Mouse (Mus musculus) CH12.LX (cell line): ENCODE data around the gene Vmn1r87. TPM values are rescaled to one million over a fixed set of nuclear protein-coding genes. Genes with fewer than 3 reads are reported as not detected.

Experiments used
- DNase-seq: peaks from one replicate; pipeline ENCODE4 v3.0.0-alpha.2; 2013; ENCODE audit errors: extremely low read depth
- H3K27ac ChIP-seq: 2 replicates; pipeline ENCODE4 v1.5.1; 2012; ENCODE audit warnings: low read depth, mild to moderate bottlenecking, control low read depth, moderate library complexity; ENCODE audit not compliant: insufficient read depth
- H3K27me3 ChIP-seq: replicated peaks from 2 replicates; pipeline ENCODE3; 2012; ENCODE audit warnings: inconsistent platforms
- H3K36me3 ChIP-seq, 2 experiments: replicated peaks in 1 of 2; 2 replicates each; pipeline versions ENCODE3 to v1.6.1; 2012; ENCODE audit warnings: inconsistent platforms in 1 of 2, low read length in 1 of 2, mild to moderate bottlenecking in 1 of 2, mixed read lengths in 1 of 2, moderate library complexity in 1 of 2; ENCODE audit not compliant: control insufficient read depth in 1 of 2, insufficient read depth in 1 of 2
- H3K4me1 ChIP-seq, 2 experiments: 2 replicates each; pipeline ENCODE4 v1.6.1; 2012; ENCODE audit warnings: inconsistent platforms in 1 of 2, moderate library complexity in 1 of 2; ENCODE audit not compliant: insufficient read depth in 2 of 2, control insufficient read depth in 1 of 2
- H3K4me2 ChIP-seq: 2 replicates; pipeline ENCODE4 v1.6.1; 2012; ENCODE audit warnings: low read depth, mild to moderate bottlenecking, control low read depth; ENCODE audit not compliant: poor library complexity, insufficient read depth, severe bottlenecking
- H3K4me3 ChIP-seq, 3 experiments: fragments of 150-350 bp in 1 of 3; sonication (generic) in 1 of 3; replicated peaks in 1 of 3; 2 replicates each; pipeline versions ENCODE3 to v1.5.1; 2011 to 2012; ENCODE audit warnings: low read depth in 2 of 3, low read length in 2 of 3, mild to moderate bottlenecking in 2 of 3, moderate library complexity in 2 of 3, control low read depth in 1 of 3, improper control_type of control experiment in 1 of 3, inconsistent platforms in 1 of 3, mixed read lengths in 1 of 3; ENCODE audit not compliant: poor library complexity in 1 of 3
- H3K79me2 ChIP-seq: replicated peaks from 2 replicates; pipeline ENCODE4 v1.6.1; 2012; ENCODE audit warnings: mild to moderate bottlenecking, moderate library complexity; ENCODE audit not compliant: control insufficient read depth, poor library complexity, insufficient read depth, severe bottlenecking; ENCODE audit errors: extremely low read depth
- H3K9ac ChIP-seq: 2 replicates; pipeline ENCODE4 v1.6.1; 2012; ENCODE audit warnings: low read depth, mild to moderate bottlenecking, control low read depth, moderate library complexity; ENCODE audit not compliant: insufficient read depth
- H3K9me3 ChIP-seq: replicated peaks from 2 replicates; pipeline ENCODE3; 2012; ENCODE audit warnings: low read length, inconsistent platforms, mixed read lengths
- BHLHE40 ChIP-seq: IDR thresholded peaks from 2 replicates; pipeline ENCODE4 v1.6.1; 2011; ENCODE audit warnings: mild to moderate bottlenecking, low read depth, low read length, improper control_type of control experiment
- CHD1 ChIP-seq: IDR thresholded peaks from 2 replicates; pipeline ENCODE4 v1.6.1; 2012; ENCODE audit warnings: low read depth, low read length, improper control_type of control experiment, inconsistent platforms
- CHD2 ChIP-seq: IDR thresholded peaks from 2 replicates; pipeline ENCODE4 v1.6.1; 2011; ENCODE audit warnings: low read length, improper control_type of control experiment
- ELF1 ChIP-seq: IDR thresholded peaks from 2 replicates; pipeline ENCODE4 v1.6.1; 2014; ENCODE audit warnings: low read depth, mild to moderate bottlenecking, inconsistent platforms, low read length, improper control_type of control experiment
- EP300 ChIP-seq: IDR thresholded peaks from 2 replicates; pipeline ENCODE4 v1.6.1; 2011; ENCODE audit warnings: low read length, improper control_type of control experiment
- GABPA ChIP-seq: IDR thresholded peaks from 2 replicates; pipeline ENCODE4 v1.6.1; 2012; ENCODE audit warnings: low read depth, low read length, improper control_type of control experiment, inconsistent platforms; ENCODE audit not compliant: insufficient replicate concordance
- HCFC1 ChIP-seq: IDR thresholded peaks from 2 replicates; pipeline ENCODE4 v1.6.1; 2012; ENCODE audit warnings: low read depth, mild to moderate bottlenecking, inconsistent platforms, low read length, improper control_type of control experiment
- IRF4 ChIP-seq: IDR thresholded peaks from 2 replicates; pipeline ENCODE4 v1.6.1; 2014; ENCODE audit warnings: low read depth, mild to moderate bottlenecking, inconsistent platforms, low read length, improper control_type of control experiment
- JUN ChIP-seq: IDR thresholded peaks from 2 replicates; pipeline ENCODE4 v1.6.1; 2011; ENCODE audit warnings: low read depth, mild to moderate bottlenecking, low read length, improper control_type of control experiment, moderate library complexity; ENCODE audit not compliant: insufficient read depth
- KAT2A ChIP-seq: IDR thresholded peaks from 2 replicates; pipeline ENCODE4 v1.6.1; 2012; ENCODE audit warnings: low read length, improper control_type of control experiment, inconsistent platforms; ENCODE audit not compliant: insufficient replicate concordance
- MAFK ChIP-seq: IDR thresholded peaks from 2 replicates; pipeline ENCODE4 v1.6.1; 2011; ENCODE audit warnings: low read length, improper control_type of control experiment; ENCODE audit not compliant: insufficient replicate concordance
- MAX ChIP-seq: IDR thresholded peaks from 2 replicates; pipeline ENCODE4 v1.6.1; 2011; ENCODE audit warnings: low read length, improper control_type of control experiment
- MAZ ChIP-seq: IDR thresholded peaks from 2 replicates; pipeline ENCODE4 v1.6.1; 2012; ENCODE audit warnings: low read depth, mild to moderate bottlenecking, inconsistent platforms, low read length, improper control_type of control experiment, moderate library complexity
- MEF2A ChIP-seq: IDR thresholded peaks from 2 replicates; pipeline ENCODE4 v1.6.1; 2014; ENCODE audit warnings: low read depth, mild to moderate bottlenecking, inconsistent platforms, low read length, improper control_type of control experiment, borderline replicate concordance
- MYC ChIP-seq: IDR thresholded peaks from 2 replicates; pipeline ENCODE4 v1.6.1; 2011; ENCODE audit warnings: low read depth, mild to moderate bottlenecking, improper control_type of control experiment, low read length
- NELFE ChIP-seq: IDR thresholded peaks from 2 replicates; pipeline ENCODE4 v1.6.1; 2011; ENCODE audit warnings: low read depth, low read length, improper control_type of control experiment
- NRF1 ChIP-seq: IDR thresholded peaks from 2 replicates; pipeline ENCODE4 v1.6.1; 2014; ENCODE audit warnings: low read depth, mild to moderate bottlenecking, inconsistent platforms, low read length, improper control_type of control experiment, moderate library complexity
- PAX5 ChIP-seq: IDR thresholded peaks from 2 replicates; pipeline ENCODE4 v1.6.1; 2012; ENCODE audit warnings: low read length, inconsistent platforms, mixed read lengths
- POLR2A ChIP-seq: IDR thresholded peaks from 2 replicates; pipeline ENCODE4 v1.6.1; 2011; ENCODE audit warnings: low read depth, mild to moderate bottlenecking, improper control_type of control experiment, low read length
- RCOR1 ChIP-seq: conservative IDR thresholded peaks from 2 replicates; pipeline ENCODE4 v1.6.1; 2012; ENCODE audit warnings: low read depth, mild to moderate bottlenecking, inconsistent platforms, low read length, improper control_type of control experiment
- SIN3A ChIP-seq: IDR thresholded peaks from 2 replicates; pipeline ENCODE4 v1.6.1; 2012; ENCODE audit warnings: low read length, improper control_type of control experiment, inconsistent platforms
- TBP ChIP-seq: conservative IDR thresholded peaks from 2 replicates; pipeline ENCODE4 v1.6.1; 2011; ENCODE audit warnings: low read depth, low read length, improper control_type of control experiment
- TCF12 ChIP-seq: IDR thresholded peaks from 2 replicates; pipeline ENCODE4 v1.6.1; 2014; ENCODE audit warnings: low read depth, mild to moderate bottlenecking, inconsistent platforms, low read length, improper control_type of control experiment
- UBTF ChIP-seq: IDR thresholded peaks from 2 replicates; pipeline ENCODE4 v1.6.1; 2012; ENCODE audit warnings: low read depth, mild to moderate bottlenecking, inconsistent platforms, low read length, improper control_type of control experiment, moderate library complexity
- USF1 ChIP-seq: IDR thresholded peaks from 2 replicates; pipeline ENCODE4 v1.6.1; 2014; ENCODE audit warnings: low read depth, mild to moderate bottlenecking, inconsistent platforms, low read length, improper control_type of control experiment
- USF2 ChIP-seq: conservative IDR thresholded peaks from 2 replicates; pipeline ENCODE4 v1.6.1; 2011; ENCODE audit warnings: low read depth, low read length, improper control_type of control experiment
- ZKSCAN1 ChIP-seq: IDR thresholded peaks from 2 replicates; pipeline ENCODE4 v1.6.1; 2012; ENCODE audit warnings: low read depth, inconsistent platforms, low read length, improper control_type of control experiment, borderline replicate concordance
- ZMIZ1 ChIP-seq: IDR thresholded peaks from 2 replicates; pipeline ENCODE4 v1.6.1; 2012; ENCODE audit warnings: low read depth, mild to moderate bottlenecking, inconsistent platforms, low read length, improper control_type of control experiment
- dilution Hi-C: fragments of 300-500 bp; cut with MboI; formaldehyde crosslinking; loops from 2 replicates; pipeline ENCODE4 v1.14.3; 2020; ENCODE audit warnings: low sequenced_read_pairs; ENCODE audit not compliant: extremely low pct_unique_long_range_greater_than_20kb, extremely low pct_ligation_motif_present
- in situ Hi-C: fragments of 300-500 bp; cut with MboI; formaldehyde crosslinking; loops from 3 replicates; pipeline ENCODE4 v1.14.3; 2019; ENCODE audit warnings: low sequenced_read_pairs, low pct_ligation_motif_present, low pct_unique_long_range_greater_than_20kb, mixed read lengths
- polyA plus RNA-seq: library from polyadenylated mRNA; unstranded; fragments of >175 nt; gene quantifications from 2 replicates; pipeline ENCODE4 v1.2.1, GENCODE M21; 2012; ENCODE audit warnings: low read depth; ENCODE audit not compliant: insufficient read length
- total RNA-seq, 2 experiments: library from RNA; depleted of rRNA; stranded (reverse); fragments of 300-350 nt in 1 of 2; fragments of >200 nt in 1 of 2; gene quantifications; 2 replicates each; pipeline ENCODE4 v1.2.3; 2012 to 2014

Gene Vmn1r87
- total RNA-seq (2012; rRNA removed) (not detected in 2 replicates), total RNA-seq (2014; rRNA removed) (not detected in 2 replicates), polyA plus RNA-seq (not detected in 2 replicates)

DNA sequence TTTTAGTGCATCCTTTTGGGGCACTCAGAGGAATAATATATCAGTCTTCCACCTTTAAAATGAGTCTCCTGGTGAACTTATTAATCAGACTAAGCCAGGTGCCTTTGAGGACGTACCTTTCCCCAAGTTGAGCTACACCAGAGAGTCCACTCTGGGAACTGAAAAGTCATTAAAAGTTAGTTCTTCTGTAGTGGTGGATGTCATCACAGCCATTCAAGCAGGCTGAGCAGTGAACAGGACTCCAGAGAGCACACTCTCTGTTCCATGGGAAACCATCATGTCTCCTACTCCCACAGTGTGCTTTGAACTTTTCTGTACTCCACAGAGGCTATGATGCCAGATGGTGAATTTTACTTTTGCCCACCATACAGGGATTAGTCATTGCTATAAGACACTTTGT, at the start of gene Vmn1r87:
TSS of gene Vmn1r87 (minus strand) at position 101 of the 400 bp plus-strand sequence.
- TF ChIP-seq RCOR1 (no peak), MYC (no peak), KAT2A (no peak), SIN3A (no peak), USF2 (no peak), MAX (no peak), EP300 (no peak), ZKSCAN1 (no peak), MAFK (no peak), POLR2A (no peak), ZMIZ1 (no peak), UBTF (no peak), MEF2A (no peak), BHLHE40 (no peak), NRF1 (no peak)
- Histone ChIP-seq H3K27ac (no peak within 1 kb of the TSS), H3K4me1 (no peaks in the 10 kb centered on the region), H3K4me2 (no peak within 1 kb of the TSS), H3K27me3 (peaks cover 39% of the 10 kb centered on the region), H3K79me2 (no peaks in the 10 kb centered on the region), H3K4me3 (no peak within 1 kb of the TSS), H3K9me3 (no peaks in the 10 kb centered on the region), H3K36me3 (no peaks in the 10 kb centered on the region), H3K9ac (no peak within 1 kb of the TSS)
- dilution Hi-C loops = no loop called here
- in situ Hi-C loops = no loop called here
- DNase-seq = no peak

DNA sequence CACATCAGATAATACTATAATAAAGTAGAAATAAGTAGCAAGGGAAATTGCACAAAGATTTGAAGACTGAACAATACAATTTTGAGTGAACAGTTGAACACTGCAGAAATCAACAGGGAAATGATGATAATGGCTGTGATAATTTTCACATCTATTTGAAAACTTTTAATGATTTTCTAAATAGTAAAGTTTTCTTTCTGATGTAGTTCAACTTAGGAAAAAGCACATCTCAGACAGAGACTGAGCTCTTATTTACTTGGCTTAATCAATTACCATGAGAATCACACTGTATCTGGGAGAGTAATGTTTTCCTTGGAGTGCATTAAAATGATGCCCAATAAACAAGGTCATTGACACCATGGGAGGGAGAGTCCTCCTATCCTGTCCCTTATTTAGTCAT, 19.3 kb upstream of the Vmn1r87 start, which contains the start of gene Vmn1r88:
TSS of gene Vmn1r88 (plus strand) at position 301 of the 400 bp plus-strand sequence.
- Histone ChIP-seq H3K4me2 (no peak within 1 kb of the TSS), H3K9me3 (no peaks in the 10 kb centered on the region), H3K9ac (no peak within 1 kb of the TSS)
- TF ChIP-seq CHD1 (no peak), BHLHE40 (no peak), TBP (no peak), NRF1 (no peak), TCF12 (no peak), JUN (no peak), ZMIZ1 (no peak), PAX5 (no peak), HCFC1 (no peak), IRF4 (no peak), USF1 (no peak), CHD2 (no peak), NELFE (no peak), GABPA (no peak), MAZ (no peak), USF2 (no peak), ELF1 (no peak), SIN3A (no peak)
- TF ChIP-seq, all 38 proteins: peak for 0
- no peaks in the 10 kb centered on the region for H3K36me3 ChIP-seq
- in situ Hi-C loops (no loop called here), dilution Hi-C loops (no loop called here)
- H3K27me3 ChIP-seq = peaks cover 15% of the 10 kb centered on the region
- no peak within 1 kb of the TSS for H3K27ac ChIP-seq
- no peak for DNase-seq
- no peaks in the 10 kb centered on the region for H3K79me2 ChIP-seq
- H3K4me1 ChIP-seq = no peaks in the 10 kb centered on the region
- no peak within 1 kb of the TSS for H3K4me3 ChIP-seq
